Mouse (Mus musculus): Measurements from ENCODE around the gene Rbmx. TPM values are rescaled to one million over a fixed set of nuclear protein-coding genes. Genes with fewer than 3 reads are reported as not detected.

The Rbmx gene
- polyA plus RNA-seq (2014; fragmentation: Nextera tagmentation; extraction: Ambion mirVana): 116 and 128 TPM in 2 replicates

GRCm38 (mm10) chrX:57392367-57393246 lies at the start of gene Rbmx:
Gene Rbmx (minus strand): TSS chrX:57393036.
- peak; percentile 94 for ATAC-seq (replicated peaks; ENCODE audit: low FRiP score, low TSS enrichment, low read depth)
- WGBS: 12% methylated on average over 50 of the region's 50 CpGs
- no peaks in the 10 kb centered on the region for H3K9me3 ChIP-seq (ENCODE audit: control insufficient read depth, low read length)
- peak within 1 kb of the TSS; percentile 78 for H3K9ac ChIP-seq (ENCODE audit: low read length)
- no peaks in the 10 kb centered on the region for H3K4me1 ChIP-seq (replicated peaks; ENCODE audit: control insufficient read depth, insufficient read depth, low read length)
- peak within 1 kb of the TSS; percentile 95 for H3K27ac ChIP-seq (ENCODE audit: low read depth)
- peak; percentile 87 for DNase-seq (ENCODE audit: low spot score)
- no peaks in the 10 kb centered on the region for H3K27me3 ChIP-seq (replicated peaks; ENCODE audit: control insufficient read depth, insufficient read depth, low read length)
- H3K36me3 ChIP-seq (ENCODE audit: control insufficient read depth, insufficient read depth, low read length): peaks cover 17% of the 10 kb centered on the region; the same call in 1 of the 2 replicates
- peak within 1 kb of the TSS; percentile 56 for H3K4me3 ChIP-seq (ENCODE audit: low read depth, low read length)
- peak within 1 kb of the TSS; percentile 48 for H3K4me2 ChIP-seq (ENCODE audit: low read length)

GRCm38 (mm10) chrX:57433897-57434296 lies 41.1 kb upstream of the Rbmx start:
- Histone ChIP-seq H3K27ac (ENCODE audit: low read depth) (no peak overlapping the region), H3K9me3 (ENCODE audit: control insufficient read depth, low read length) (no peaks in the 10 kb centered on the region), H3K4me1 (replicated peaks; ENCODE audit: control insufficient read depth, insufficient read depth, low read length) (no peaks in the 10 kb centered on the region), H3K4me2 (ENCODE audit: low read length) (no peak overlapping the region), H3K9ac (ENCODE audit: low read length) (no peak overlapping the region), H3K27me3 (replicated peaks; ENCODE audit: control insufficient read depth, insufficient read depth, low read length) (no peaks in the 10 kb centered on the region), H3K36me3 (ENCODE audit: control insufficient read depth, insufficient read depth, low read length) (no peaks in the 10 kb centered on the region), H3K4me3 (ENCODE audit: low read depth, low read length) (no peak overlapping the region)
- no peak for DNase-seq (ENCODE audit: low spot score)
- WGBS: 72% methylated on average over 2 of the region's 2 CpGs
- ATAC-seq (replicated peaks; ENCODE audit: low FRiP score, low TSS enrichment, low read depth): no peak

- 9% methylated on average over 2 of the region's 2 CpGs for WGBS
- H3K9ac ChIP-seq (ENCODE audit: low read length): no peak overlapping the region
- no peak overlapping the region for H3K4me3 ChIP-seq (ENCODE audit: low read depth, low read length)
- no peak for ATAC-seq (replicated peaks; ENCODE audit: low FRiP score, low TSS enrichment, low read depth)
- no peaks in the 10 kb centered on the region for H3K36me3 ChIP-seq (ENCODE audit: control insufficient read depth, insufficient read depth, low read length)
- H3K27me3 ChIP-seq (replicated peaks; ENCODE audit: control insufficient read depth, insufficient read depth, low read length): no peaks in the 10 kb centered on the region
- no peak overlapping the region for H3K4me2 ChIP-seq (ENCODE audit: low read length)
- H3K4me1 ChIP-seq (replicated peaks; ENCODE audit: control insufficient read depth, insufficient read depth, low read length): no peaks in the 10 kb centered on the region
- no peak for DNase-seq (ENCODE audit: low spot score)
- no peak overlapping the region for H3K27ac ChIP-seq (ENCODE audit: low read depth)
- H3K9me3 ChIP-seq (ENCODE audit: control insufficient read depth, low read length): no peaks in the 10 kb centered on the region
Observed at GRCm38 (mm10) chrX:57431610-57432009, 38.8 kb upstream of the Rbmx start.

GRCm38 (mm10) chrX:57408769-57409168 lies 15.9 kb upstream of the Rbmx start, which contains the start of gene Gm364:
Gene Gm364 (plus strand): TSS chrX:57409154.
- ATAC-seq (replicated peaks; ENCODE audit: low FRiP score, low TSS enrichment, low read depth) (no peak), DNase-seq (ENCODE audit: low spot score) (no peak)
- no peak within 1 kb of the TSS for H3K9ac ChIP-seq (ENCODE audit: low read length)
- H3K9me3 ChIP-seq (ENCODE audit: control insufficient read depth, low read length): no peaks in the 10 kb centered on the region
- no peaks in the 10 kb centered on the region for H3K27me3 ChIP-seq (replicated peaks; ENCODE audit: control insufficient read depth, insufficient read depth, low read length)
- H3K36me3 ChIP-seq (ENCODE audit: control insufficient read depth, insufficient read depth, low read length): no peaks in the 10 kb centered on the region
- no peaks in the 10 kb centered on the region for H3K4me1 ChIP-seq (replicated peaks; ENCODE audit: control insufficient read depth, insufficient read depth, low read length)
- H3K4me2 ChIP-seq (ENCODE audit: low read length): no peak within 1 kb of the TSS
- H3K27ac ChIP-seq (ENCODE audit: low read depth): no peak within 1 kb of the TSS
- 91% methylated on average over 12 of the region's 12 CpGs for WGBS
- no peak within 1 kb of the TSS for H3K4me3 ChIP-seq (ENCODE audit: low read depth, low read length)

- H3K4me1 ChIP-seq (replicated peaks; ENCODE audit: control insufficient read depth, insufficient read depth, low read length): no peaks in the 10 kb centered on the region
- no peak for ATAC-seq (replicated peaks; ENCODE audit: low FRiP score, low TSS enrichment, low read depth)
Observed at GRCm38 (mm10) chrX:57403651-57404050, 10.8 kb upstream of the Rbmx start.

GRCm38 (mm10) chrX:57401388-57401787 lies 8.6 kb upstream of the Rbmx start:
- DNase-seq (ENCODE audit: low spot score) (no peak), ATAC-seq (replicated peaks; ENCODE audit: low FRiP score, low TSS enrichment, low read depth) (no peak)
- Histone ChIP-seq H3K4me3 (ENCODE audit: low read depth, low read length) (no peak overlapping the region), H3K27ac (ENCODE audit: low read depth) (no peak overlapping the region), H3K27me3 (replicated peaks; ENCODE audit: control insufficient read depth, insufficient read depth, low read length) (no peaks in the 10 kb centered on the region), H3K4me1 (replicated peaks; ENCODE audit: control insufficient read depth, insufficient read depth, low read length) (no peaks in the 10 kb centered on the region), H3K9ac (ENCODE audit: low read length) (no peak overlapping the region), H3K36me3 (ENCODE audit: control insufficient read depth, insufficient read depth, low read length) (no peaks in the 10 kb centered on the region), H3K4me2 (ENCODE audit: low read length) (no peak overlapping the region), H3K9me3 (ENCODE audit: control insufficient read depth, low read length) (no peaks in the 10 kb centered on the region)
- 90% methylated on average over 1 of the region's 1 CpGs for WGBS

More at GRCm38 (mm10) chrX:57403651-57404050, 10.8 kb upstream of the Rbmx start:
- Histone ChIP-seq H3K9me3 (ENCODE audit: control insufficient read depth, low read length) (no peaks in the 10 kb centered on the region), H3K4me2 (ENCODE audit: low read length) (no peak overlapping the region), H3K27me3 (replicated peaks; ENCODE audit: control insufficient read depth, insufficient read depth, low read length) (no peaks in the 10 kb centered on the region), H3K9ac (ENCODE audit: low read length) (no peak overlapping the region), H3K27ac (ENCODE audit: low read depth) (no peak overlapping the region), H3K36me3 (ENCODE audit: control insufficient read depth, insufficient read depth, low read length) (no peaks in the 10 kb centered on the region), H3K4me3 (ENCODE audit: low read depth, low read length) (no peak overlapping the region)
- no peak for DNase-seq (ENCODE audit: low spot score)

GRCm38 (mm10) chrX:57393412-57393811 lies 576 bp upstream of the Rbmx start:
- Histone ChIP-seq H3K9me3 (ENCODE audit: control insufficient read depth, low read length) (no peaks in the 10 kb centered on the region), H3K36me3 (ENCODE audit: control insufficient read depth, insufficient read depth, low read length) (peaks cover 15% of the 10 kb centered on the region; the same call in 1 of the 2 replicates), H3K4me1 (replicated peaks; ENCODE audit: control insufficient read depth, insufficient read depth, low read length) (no peaks in the 10 kb centered on the region), H3K4me2 (ENCODE audit: low read length) (peak overlapping the region; percentile 45), H3K4me3 (ENCODE audit: low read depth, low read length) (peak overlapping the region; percentile 56), H3K27me3 (replicated peaks; ENCODE audit: control insufficient read depth, insufficient read depth, low read length) (no peaks in the 10 kb centered on the region), H3K27ac (ENCODE audit: low read depth) (no peak overlapping the region), H3K9ac (ENCODE audit: low read length) (no peak overlapping the region)
- no peak; the same call in 1 of the 2 replicates for ATAC-seq (replicated peaks; ENCODE audit: low FRiP score, low TSS enrichment, low read depth)
- WGBS: 27% methylated on average over 7 of the region's 7 CpGs
- no peak for DNase-seq (ENCODE audit: low spot score)

- H3K27ac ChIP-seq (ENCODE audit: low read depth): no peak overlapping the region
- 84% methylated on average over 5 of the region's 5 CpGs for WGBS
- H3K4me2 ChIP-seq (ENCODE audit: low read length): no peak overlapping the region
- H3K9me3 ChIP-seq (ENCODE audit: control insufficient read depth, low read length): no peaks in the 10 kb centered on the region
- H3K9ac ChIP-seq (ENCODE audit: low read length): no peak overlapping the region
- H3K36me3 ChIP-seq (ENCODE audit: control insufficient read depth, insufficient read depth, low read length): peaks cover 64% of the 10 kb centered on the region
- no peak for DNase-seq (ENCODE audit: low spot score)
- no peaks in the 10 kb centered on the region for H3K27me3 ChIP-seq (replicated peaks; ENCODE audit: control insufficient read depth, insufficient read depth, low read length)
- ATAC-seq (replicated peaks; ENCODE audit: low FRiP score, low TSS enrichment, low read depth): no peak
- no peak overlapping the region for H3K4me3 ChIP-seq (ENCODE audit: low read depth, low read length)
- H3K4me1 ChIP-seq (replicated peaks; ENCODE audit: control insufficient read depth, insufficient read depth, low read length): no peaks in the 10 kb centered on the region
Observed at GRCm38 (mm10) chrX:57380915-57381314, 11.9 kb downstream of the Rbmx start.

- no peak overlapping the region for H3K27ac ChIP-seq (ENCODE audit: low read depth)
- H3K36me3 ChIP-seq (ENCODE audit: control insufficient read depth, insufficient read depth, low read length): peaks cover 41% of the 10 kb centered on the region
- no peak overlapping the region for H3K4me3 ChIP-seq (ENCODE audit: low read depth, low read length)
- H3K4me1 ChIP-seq (replicated peaks; ENCODE audit: control insufficient read depth, insufficient read depth, low read length): no peaks in the 10 kb centered on the region
- DNase-seq (ENCODE audit: low spot score) (no peak), ATAC-seq (replicated peaks; ENCODE audit: low FRiP score, low TSS enrichment, low read depth) (no peak)
- H3K27me3 ChIP-seq (replicated peaks; ENCODE audit: control insufficient read depth, insufficient read depth, low read length): no peaks in the 10 kb centered on the region
- no peak overlapping the region for H3K4me2 ChIP-seq (ENCODE audit: low read length)
- 80% methylated on average over 3 of the region's 3 CpGs for WGBS
- H3K9ac ChIP-seq (ENCODE audit: low read length): no peak overlapping the region
- H3K9me3 ChIP-seq (ENCODE audit: control insufficient read depth, low read length): no peaks in the 10 kb centered on the region
Observed at GRCm38 (mm10) chrX:57378579-57378978, 14.3 kb downstream of the Rbmx start.

All from intestine, embryonic 14.5 days (tissue).